Mouse (Mus musculus): ENCODE measurements around the gene Mcemp1. TPM values are rescaled to one million over a fixed set of nuclear protein-coding genes. Genes with fewer than 3 reads are reported as not detected.

Gene Mcemp1
- total RNA-seq, 2 experiments from 2014 or later = 0.79 TPM; not detected in 1

Other genes with a start within 250 kb of the Mcemp1 start
- gene Pex11g, start 198.1 kb upstream of the Mcemp1 start, total RNA-seq (2021) = 10 to 100 TPM in 1 of 2 experiments, 1 to 10 TPM in 1; 5.7 to 13.6 TPM
- gene Tex45, start 194.9 kb upstream of the Mcemp1 start, total RNA-seq (2021) = not detected
- 10 to 100 TPM; 18.3 to 22.3 TPM for gene Zfp358, start 172.6 kb upstream of the Mcemp1 start, total RNA-seq (2021)
- gene Mcoln1, start 165.3 kb upstream of the Mcemp1 start, total RNA-seq (2021) = 10 to 100 TPM; 36.1 to 39.8 TPM
- gene Pnpla6, start 150.4 kb upstream of the Mcemp1 start, total RNA-seq (2021) = 10 to 100 TPM; 35.8 to 37.1 TPM
- gene C330021F23Rik, start 97.8 kb upstream of the Mcemp1 start, total RNA-seq (2021) = under 1 TPM in 1 of 2 experiments, not detected in 1; 0.23 TPM
- 1 to 10 TPM; 5.5 to 5.6 TPM for gene Camsap3, start 78.5 kb upstream of the Mcemp1 start, total RNA-seq (2021)
- 10 to 100 TPM; 36.0 to 40.7 TPM for gene Xab2, start 44.4 kb upstream of the Mcemp1 start, total RNA-seq (2021)
- 100 to 1,000 TPM; 113 to 119 TPM for gene Pet100, start 44.2 kb upstream of the Mcemp1 start, total RNA-seq (2021)
- not detected for gene Pcp2, start 40.2 kb upstream of the Mcemp1 start, total RNA-seq (2021)
- 100 to 1,000 TPM in 1 of 2 experiments, 10 to 100 TPM in 1; 76.0 to 109 TPM for gene Stxbp2, start 34.8 kb upstream of the Mcemp1 start, total RNA-seq (2021)
- 100 to 1,000 TPM in 1 of 2 experiments, 10 to 100 TPM in 1; 89.6 to 156 TPM for gene Retn, start 10.0 kb upstream of the Mcemp1 start, total RNA-seq (2021)
- gene Fcor, start 6.6 kb downstream of the Mcemp1 start, total RNA-seq (2021) = 10 to 100 TPM; 46.7 to 70.7 TPM
- 10 to 100 TPM; 20.7 to 21.0 TPM for gene Trappc5, start 10.5 kb downstream of the Mcemp1 start, total RNA-seq (2021)
- not detected for gene Fcer2a, start 28.4 kb downstream of the Mcemp1 start, total RNA-seq (2021)
- gene Clec4g, start 54.9 kb downstream of the Mcemp1 start, total RNA-seq (2021) = not detected
- gene Cd209a, start 83.2 kb downstream of the Mcemp1 start, total RNA-seq (2021) = 1 to 10 TPM in 1 of 2 experiments, not detected in 1; 1.2 TPM
- gene Cd209e, start 188.6 kb downstream of the Mcemp1 start, total RNA-seq (2021) = not detected
- 1 to 10 TPM; 1.2 to 2.7 TPM for gene Cd209d, start 212.8 kb downstream of the Mcemp1 start, total RNA-seq (2021)

Data from adrenal gland, postnatal 36 days (tissue).